Mouse (Mus musculus) liver, adult 10 weeks (tissue): ENCODE data around the gene Ccdc43. TPM values are rescaled to one million over a fixed set of nuclear protein-coding genes. Genes with fewer than 3 reads are reported as not detected.

Source experiments
- polyA plus RNA-seq: library from polyadenylated mRNA; stranded (reverse); fragments of 350-450 nt; fragmentation: Illumina TruSeq; extraction: RNeasy Lipid Tissue Mini Kit (QIAGEN cat#74804); gene quantifications from one replicate; pipeline ENCODE4 v1.2.3, GENCODE M21; 2014; ENCODE audit warnings: low read depth, low replicate concordance

The Ccdc43 gene
- 17.3 TPM for polyA plus RNA-seq

GRCm38 (mm10) chr11:102697338-102698017, at the start of gene Ccdc43:
Ccdc43 (minus strand) TSS chr11:102697782.

GRCm38 (mm10) chr11:102663416-102663815, 34.2 kb downstream of the Ccdc43 start, which contains the start of gene Meioc:
Meioc (plus strand) TSS chr11:102663716.

Other genes with a start within 250 kb of the Ccdc43 start
- not detected for gene Itga2b, start 227.7 kb downstream of the Ccdc43 start, polyA plus RNA-seq
- gene Gpatch8, start 141.4 kb downstream of the Ccdc43 start, polyA plus RNA-seq: 8.2 TPM
- not detected for gene Gm11627, start 118.3 kb downstream of the Ccdc43 start, polyA plus RNA-seq
- gene Fzd2, start 93.4 kb downstream of the Ccdc43 start, polyA plus RNA-seq: not detected
- not detected for gene Meioc, start 34.1 kb downstream of the Ccdc43 start, polyA plus RNA-seq
- 0.50 TPM for gene Adam11, start 63.7 kb upstream of the Ccdc43 start, polyA plus RNA-seq
- gene Gjc1, start 121.9 kb upstream of the Ccdc43 start, polyA plus RNA-seq: 0.66 TPM
- not detected for gene Higd1b, start 138.1 kb upstream of the Ccdc43 start, polyA plus RNA-seq
- gene Eftud2, start 183.2 kb upstream of the Ccdc43 start, polyA plus RNA-seq: 7.8 TPM
- not detected for gene Ccdc103, start 183.4 kb upstream of the Ccdc43 start, polyA plus RNA-seq
- gene Fam187a, start 187.4 kb upstream of the Ccdc43 start, polyA plus RNA-seq: not detected
- gene Gfap, start 203.1 kb upstream of the Ccdc43 start, polyA plus RNA-seq: 0.24 TPM
- gene Kif18b, start 227.3 kb upstream of the Ccdc43 start, polyA plus RNA-seq: not detected
- gene C1ql1, start 248.9 kb upstream of the Ccdc43 start, polyA plus RNA-seq: not detected